Mouse (Mus musculus) erythroblast, embryonic 14.5 days (primary cell): ENCODE measurements around the gene Atp2b2.

Experiments used
- GATA1 ChIP-seq: IDR thresholded peaks from 2 replicates; pipeline ENCODE4 v1.6.1; 2012; ENCODE audit warnings: low read length, inconsistent platforms, mixed read lengths
- TAL1 ChIP-seq: IDR thresholded peaks from 3 replicates; pipeline ENCODE4 v1.6.1; 2012; ENCODE audit warnings: low read length, inconsistent platforms, mixed read lengths

DNA sequence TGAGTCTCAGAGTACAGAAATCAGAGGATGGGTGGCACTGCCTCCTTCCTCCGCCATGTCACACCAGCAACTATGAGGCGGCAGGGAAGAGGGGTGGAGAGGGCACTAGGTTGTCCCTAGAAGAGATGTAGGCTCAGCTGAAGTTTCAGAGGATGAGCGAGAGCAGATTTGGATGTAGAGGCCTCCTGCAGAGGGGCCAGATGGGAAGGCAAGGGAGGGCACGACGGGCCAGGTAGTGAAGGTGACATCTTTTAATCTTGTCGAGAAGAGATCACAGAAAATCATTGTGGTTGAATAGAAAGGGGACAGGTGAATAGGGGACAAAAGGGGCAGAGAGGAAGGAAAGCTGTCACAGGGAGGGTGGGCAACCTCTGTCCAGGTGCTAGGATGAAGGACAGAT is 41.5 kb downstream of the Atp2b2 start:
- no peak for TF ChIP-seq TAL1
- TF ChIP-seq GATA1 = no peak
